Mouse (Mus musculus): ENCODE results near the gene Btbd8. TPM values are rescaled to one million over a fixed set of nuclear protein-coding genes. Genes with fewer than 3 reads are reported as not detected.

The Btbd8 gene
- total RNA-seq (2021), result 1 to 10 TPM; 6.3 to 6.8 TPM

DNA sequence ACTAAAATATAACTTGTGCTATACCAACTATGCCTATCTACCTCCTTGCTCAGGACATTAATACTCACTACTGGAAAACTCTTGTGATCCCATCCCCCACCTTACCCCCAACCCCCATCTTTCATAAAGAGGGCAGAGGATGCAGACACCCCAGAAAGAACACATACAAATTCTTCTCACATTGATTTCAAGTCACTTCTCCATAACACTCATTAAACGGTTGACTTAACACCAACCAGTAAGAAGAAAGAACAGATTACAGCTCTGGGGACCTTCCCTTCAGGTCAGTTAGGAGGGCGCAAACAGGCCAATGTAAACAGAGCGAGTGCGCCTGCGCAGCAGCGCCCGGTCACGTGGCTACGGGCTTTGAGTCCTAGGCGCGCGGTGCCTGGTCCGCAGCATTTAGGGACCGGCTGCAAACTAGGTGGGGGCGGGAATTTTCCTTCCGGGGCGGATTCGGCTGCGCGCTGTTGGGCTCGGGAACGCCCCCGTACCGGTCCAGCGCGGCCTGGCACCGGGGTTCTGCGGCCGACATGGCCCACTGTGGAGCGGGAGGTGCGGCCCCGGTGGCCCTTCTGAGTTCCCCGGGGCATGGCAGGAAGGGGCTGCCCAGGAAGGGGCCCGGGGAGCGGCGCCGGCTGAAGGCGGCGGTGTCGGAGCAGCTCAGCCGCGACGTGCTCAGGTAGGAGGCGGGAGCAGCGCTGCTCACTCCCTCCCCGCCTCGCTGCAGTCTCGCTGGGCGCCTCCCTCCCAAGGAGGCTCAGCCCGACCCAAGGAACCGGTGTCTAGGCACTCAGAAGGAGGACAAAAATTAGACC lies at the start of gene Btbd8:
Gene Btbd8, plus strand, starts transcription at position 534 of the 818 bp plus-strand sequence.
- DNase-seq, result peak; percentile 96

DNA sequence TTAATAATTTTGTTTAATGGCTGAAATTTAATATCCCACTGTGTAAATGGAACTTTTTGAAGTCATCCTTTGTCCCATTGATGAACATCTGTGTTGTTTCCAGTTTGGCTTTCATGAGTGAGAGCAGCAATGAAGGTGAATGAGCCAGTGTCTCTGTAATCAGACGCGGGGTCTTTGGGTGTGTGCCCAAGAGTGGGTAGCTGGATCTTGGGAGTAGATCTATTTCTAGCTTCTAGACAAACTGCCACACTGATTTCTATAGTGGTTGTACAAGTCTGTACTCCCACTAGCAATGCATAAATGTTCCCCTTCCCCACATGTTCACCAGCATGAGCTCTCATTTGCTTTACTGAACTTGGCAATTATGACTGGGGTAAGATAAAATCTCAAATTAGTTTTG lies 48.4 kb upstream of the Btbd8 start:
- DNase-seq, result no peak

- DNase-seq, result no peak
Measured at GRCm38 (mm10) chr5:107394437-107394836, 43.4 kb upstream of the Btbd8 start.

GRCm38 (mm10) chr5:107402436-107402835 lies 35.4 kb upstream of the Btbd8 start, which contains the start of gene Ephx4:
Ephx4 (plus strand) TSS chr5:107402736.
- no peak for DNase-seq

- peak; percentile 9 for DNase-seq
Measured at GRCm38 (mm10) chr5:107403011-107403946, 34.5 kb upstream of the Btbd8 start.

- no peak for DNase-seq
Measured at GRCm38 (mm10) chr5:107403947-107404684, 33.7 kb upstream of the Btbd8 start.

- no peak for DNase-seq
Measured at GRCm38 (mm10) chr5:107405361-107405760, 32.4 kb upstream of the Btbd8 start.

DNA sequence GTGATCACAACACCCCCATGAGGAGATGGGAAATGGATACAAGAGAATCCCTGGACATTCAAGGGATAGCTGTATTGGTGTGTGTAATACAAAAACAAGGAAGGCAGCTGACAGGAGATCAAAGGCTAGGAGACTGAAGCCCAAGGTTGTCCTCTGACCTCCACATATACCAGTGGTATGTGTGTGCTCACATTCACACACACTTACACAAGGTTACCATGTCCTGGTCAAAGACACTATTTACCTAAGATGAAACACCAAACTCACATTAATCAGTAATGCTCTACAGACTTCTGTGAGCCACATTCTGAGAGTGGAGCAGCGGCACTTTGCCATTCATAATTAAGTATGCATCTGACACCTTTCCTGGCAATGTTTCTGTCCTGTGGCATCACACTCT lies 27.5 kb upstream of the Btbd8 start:
- no peak for DNase-seq

- DNase-seq, result no peak
Measured at GRCm38 (mm10) chr5:107411326-107411725, 26.5 kb upstream of the Btbd8 start.

- DNase-seq, result no peak
Measured at GRCm38 (mm10) chr5:107412285-107412684, 25.5 kb upstream of the Btbd8 start.

- no peak for DNase-seq
Measured at GRCm38 (mm10) chr5:107415098-107415497, 22.7 kb upstream of the Btbd8 start.

DNA sequence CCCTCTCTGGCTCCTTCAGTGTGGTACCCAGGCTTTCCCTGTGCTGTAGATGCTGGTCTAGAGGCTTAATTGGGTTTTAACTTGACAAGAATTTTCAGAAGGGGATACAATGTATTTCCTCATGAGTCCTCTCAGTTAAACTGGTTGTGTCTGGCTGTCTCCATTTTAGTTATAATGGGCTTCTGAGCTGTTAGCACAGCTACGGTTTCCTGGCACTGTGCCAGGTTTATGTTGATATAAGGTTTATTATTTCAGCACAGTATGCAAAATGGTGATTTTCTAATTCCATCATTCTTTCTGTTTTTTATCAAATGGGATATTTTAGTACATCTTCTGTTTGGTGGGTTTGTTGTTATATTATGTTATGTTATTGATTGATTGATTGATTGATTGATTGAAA lies 16.1 kb upstream of the Btbd8 start:
- no peak for DNase-seq

DNA sequence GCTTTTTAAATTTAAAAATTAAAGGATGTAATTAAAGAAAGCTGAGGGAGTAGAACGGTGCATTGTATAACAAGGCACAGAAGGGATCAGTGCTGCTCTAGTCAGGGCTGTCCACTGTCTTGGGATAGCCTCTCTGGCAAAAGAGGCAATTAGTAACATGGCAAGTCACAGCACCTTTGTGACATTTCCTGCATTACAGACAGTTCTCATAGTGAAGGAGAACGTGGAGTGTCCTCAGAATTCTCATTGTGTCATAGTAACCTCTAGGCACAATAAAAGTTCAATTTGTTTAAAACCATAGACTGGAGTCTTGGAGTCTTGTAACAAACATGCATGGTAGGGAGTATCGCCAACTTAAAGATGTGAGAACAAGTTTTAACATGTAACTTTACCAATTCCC lies 6.5 kb upstream of the Btbd8 start, which contains the start of gene Lpcat2b:
Gene Lpcat2b, plus strand, starts transcription at position 301 of the 400 bp plus-strand sequence.
- no peak for DNase-seq

DNA sequence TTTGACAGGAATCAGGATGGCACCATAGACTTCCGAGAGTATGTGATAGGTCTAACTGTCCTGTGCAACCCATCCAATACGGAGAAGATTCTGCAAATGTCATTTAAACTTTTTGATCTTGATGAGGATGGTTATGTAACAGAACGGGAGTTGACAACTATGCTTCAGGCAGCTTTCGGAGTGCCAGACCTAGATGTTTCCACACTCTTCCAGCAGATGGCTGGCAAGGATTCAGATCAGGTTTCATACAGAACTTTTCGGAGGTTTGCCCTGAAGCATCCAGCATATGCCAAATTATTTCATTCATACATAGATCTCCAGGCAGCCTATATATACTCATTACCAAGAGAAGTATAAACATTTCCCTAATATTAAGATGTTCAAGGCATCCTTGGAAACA lies 3.8 kb upstream of the Btbd8 start:
- DNase-seq, result no peak

DNA sequence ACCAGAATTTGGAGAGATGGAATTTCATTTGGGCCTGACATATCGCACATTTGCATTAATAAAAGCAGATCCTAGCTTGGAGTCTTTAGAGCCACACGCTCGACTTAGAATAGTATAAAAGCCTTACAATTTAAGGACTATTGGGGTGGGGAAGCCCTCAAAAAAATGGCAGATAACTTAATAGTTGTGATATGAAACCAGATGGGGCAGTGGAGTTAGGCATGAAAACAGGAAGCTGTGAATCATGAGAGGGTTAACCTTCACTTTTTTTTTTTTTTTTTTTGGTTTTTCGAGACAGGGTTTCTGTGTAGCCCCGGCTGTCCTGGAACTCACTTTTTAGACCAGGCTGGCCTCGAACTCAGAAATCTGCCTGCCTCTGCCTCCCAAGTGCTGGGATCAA lies 1.6 kb upstream of the Btbd8 start:
- no peak for DNase-seq

- DNase-seq, result no peak
Measured at GRCm38 (mm10) chr5:107436587-107437209, 1.1 kb upstream of the Btbd8 start.

GRCm38 (mm10) chr5:107438353-107438752 lies 556 bp downstream of the Btbd8 start:
- DNase-seq, result no peak

- no peak for DNase-seq
Measured at GRCm38 (mm10) chr5:107441881-107442280, 4.1 kb downstream of the Btbd8 start.

- no peak for DNase-seq
Measured at GRCm38 (mm10) chr5:107444251-107444650, 6.5 kb downstream of the Btbd8 start.

DNA sequence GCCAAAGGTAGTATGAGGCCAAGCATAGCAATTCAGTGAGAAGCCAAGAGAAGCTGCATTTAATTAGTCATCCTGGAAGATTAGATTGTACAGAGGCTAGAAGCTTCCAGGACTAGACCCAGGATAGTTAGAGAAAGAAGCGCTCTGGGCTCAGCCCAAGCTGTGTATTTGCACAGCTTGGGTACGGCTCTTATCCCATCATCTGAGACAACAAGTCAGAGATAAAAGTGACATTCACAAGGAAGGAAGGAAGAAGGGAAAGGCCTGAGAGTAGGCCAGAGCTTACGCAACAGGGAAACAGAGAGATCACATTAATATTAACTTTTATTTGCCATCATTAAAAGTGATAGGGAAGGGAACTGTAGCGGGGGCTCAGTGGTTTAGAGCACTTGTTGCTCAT lies 10.2 kb downstream of the Btbd8 start:
- no peak for DNase-seq

DNA sequence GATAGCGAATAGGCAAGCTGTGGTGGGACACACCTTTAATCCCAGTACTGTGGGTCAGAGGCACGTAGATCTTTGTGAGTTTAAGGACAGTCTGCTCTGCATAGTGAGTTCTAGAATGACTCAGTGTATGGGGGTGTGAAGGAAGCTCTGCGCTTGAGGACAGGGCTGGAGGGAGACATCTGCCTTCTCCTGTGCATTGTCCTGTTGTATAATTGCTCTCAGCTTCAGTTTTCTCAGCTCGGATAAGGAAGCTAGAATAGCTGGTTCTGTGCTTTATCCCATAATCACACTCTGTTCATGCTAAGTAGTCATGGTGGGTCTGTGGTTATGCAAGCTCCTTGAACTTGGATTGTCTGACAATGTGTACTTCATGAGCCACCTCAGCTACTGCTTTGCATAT lies 11.0 kb downstream of the Btbd8 start:
- DNase-seq, result no peak

- DNase-seq, result no peak
Measured at GRCm38 (mm10) chr5:107449620-107450019, 11.8 kb downstream of the Btbd8 start.

All from heart, postnatal 4 days (tissue).